Mouse (Mus musculus) cortical plate, adult 2 months (tissue): Measurements from ENCODE around the gene Clip2.

Experiments used
- CTCF ChIP-seq: fragments of 200-500 bp; IDR thresholded peaks from 2 replicates; pipeline ENCODE4 v1.5.1; 2011; ENCODE audit warnings: mild to moderate bottlenecking, control low read depth, low read length; ENCODE audit not compliant: insufficient read depth; ENCODE audit errors: extremely low read depth
- POLR2A ChIP-seq: fragments of 200-500 bp; IDR thresholded peaks from 2 replicates; pipeline ENCODE4 v1.6.1; 2011; ENCODE audit warnings: mild to moderate bottlenecking, low read length, control low read depth; ENCODE audit not compliant: insufficient read depth; ENCODE audit errors: extremely low read depth

DNA sequence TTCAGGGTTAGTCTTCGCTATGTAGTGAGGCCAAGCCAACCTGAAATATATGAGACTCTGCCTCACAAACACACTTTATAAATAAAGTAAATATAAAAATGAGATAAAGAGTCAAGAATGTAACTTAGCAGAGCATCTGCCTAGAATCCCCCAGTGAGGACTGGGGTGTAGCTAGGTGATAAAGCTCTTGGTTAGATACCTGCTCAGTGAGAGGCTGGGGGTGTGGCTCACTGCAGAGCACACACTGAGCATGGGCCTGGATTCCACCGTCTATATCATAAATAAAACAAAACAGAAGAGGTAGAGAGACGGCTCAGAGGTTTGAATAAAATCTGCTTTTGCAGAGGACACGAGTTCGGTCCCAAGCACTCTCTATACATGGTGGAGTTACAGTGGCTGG lies 88.0 kb downstream of the Clip2 start:
- TF ChIP-seq CTCF (no peak), POLR2A (no peak)
